Mouse (Mus musculus): ENCODE measurements at regions not wholly inside any gene's neighbourhood (a gene's known extent, or its start where the extent isn't known, plus 50 kb on each side); places are given as distances from the start of the nearest gene placed in this dataset.

GRCm38 (mm10) chr10:122386748-122387147 lies 61.6 kb upstream of the Avpr1a start:
- intact Hi-C loops (cut with DNase I): no loop called here
- DNase-seq (ENCODE audit: low spot score): no peak

- intact Hi-C loops (cut with DNase I): no loop called here
- DNase-seq (ENCODE audit: low spot score): no peak
Measured at GRCm38 (mm10) chr10:122379661-122380344, 68.5 kb upstream of the Avpr1a start.

- DNase-seq (ENCODE audit: low spot score): no peak
- intact Hi-C loops (cut with DNase I): no loop called here
Measured at GRCm38 (mm10) chr10:122343291-122343690, 105.0 kb upstream of the Avpr1a start.

GRCm38 (mm10) chr10:122342356-122342755 lies 105.9 kb upstream of the Avpr1a start:
- intact Hi-C loops (cut with DNase I): no loop called here
- DNase-seq (ENCODE audit: low spot score): no peak

- intact Hi-C loops (cut with DNase I): no loop called here
- DNase-seq (ENCODE audit: low spot score): no peak
Measured at GRCm38 (mm10) chr10:122326851-122327250, 121.4 kb upstream of the Avpr1a start.

- DNase-seq (ENCODE audit: low spot score): no peak
- intact Hi-C loops (cut with DNase I): no loop called here
Measured at GRCm38 (mm10) chr10:122318886-122319285, 129.4 kb upstream of the Avpr1a start.

- intact Hi-C loops (cut with DNase I): no loop called here
Measured at GRCm38 (mm10) chr10:122310646-122311193, 137.6 kb upstream of the Avpr1a start.

GRCm38 (mm10) chr10:122308691-122309090 lies 139.6 kb upstream of the Avpr1a start:
- intact Hi-C loops (cut with DNase I): no loop called here

More at GRCm38 (mm10) chr10:122310646-122311193, 137.6 kb upstream of the Avpr1a start:
- no peak for DNase-seq (ENCODE audit: low spot score)

GRCm38 (mm10) chr10:122302259-122302658 lies 146.0 kb upstream of the Avpr1a start:
- intact Hi-C loops (cut with DNase I): no loop called here
- no peak for DNase-seq (ENCODE audit: low spot score)

More at GRCm38 (mm10) chr10:122308691-122309090, 139.6 kb upstream of the Avpr1a start:
- no peak for DNase-seq (ENCODE audit: low spot score)

GRCm38 (mm10) chr10:122295921-122296425 lies 152.3 kb upstream of the Avpr1a start:
- no peak for DNase-seq (ENCODE audit: low spot score)
- intact Hi-C loops (cut with DNase I): no loop called here

- intact Hi-C loops (cut with DNase I): no loop called here
- no peak for DNase-seq (ENCODE audit: low spot score)
Measured at GRCm38 (mm10) chr10:122291611-122292010, 156.7 kb upstream of the Avpr1a start.

GRCm38 (mm10) chr10:122291091-122291490 lies 157.2 kb upstream of the Avpr1a start:
- intact Hi-C loops (cut with DNase I): no loop called here
- no peak for DNase-seq (ENCODE audit: low spot score)

- DNase-seq (ENCODE audit: low spot score): no peak
- intact Hi-C loops (cut with DNase I): loop anchor here (5.0 kb wide), 1 partner anchor 108 kb away; no protein-coding TSS in a partner anchor
Measured at GRCm38 (mm10) chr10:122274885-122275284, 173.4 kb upstream of the Avpr1a start.

- no peak for DNase-seq (ENCODE audit: low spot score)
- intact Hi-C loops (cut with DNase I): no loop called here
Measured at GRCm38 (mm10) chr10:122274181-122274580, 174.1 kb upstream of the Avpr1a start.

GRCm38 (mm10) chr10:122264070-122264469 lies 166.9 kb upstream of the Rxylt1 start:
- no peak for DNase-seq (ENCODE audit: low spot score)
- intact Hi-C loops (cut with DNase I): no loop called here

- DNase-seq (ENCODE audit: low spot score): no peak
- intact Hi-C loops (cut with DNase I): no loop called here
Measured at GRCm38 (mm10) chr10:122259354-122259753, 162.2 kb upstream of the Rxylt1 start.

GRCm38 (mm10) chr10:122258711-122259110 lies 161.5 kb upstream of the Rxylt1 start:
- intact Hi-C loops (cut with DNase I): no loop called here
- DNase-seq (ENCODE audit: low spot score): no peak

- intact Hi-C loops (cut with DNase I): loop anchor here (5.0 kb wide), 1 partner anchor 115 kb away; no protein-coding TSS in a partner anchor
- DNase-seq (ENCODE audit: low spot score): no peak
Measured at GRCm38 (mm10) chr10:122231818-122232217, 134.6 kb upstream of the Rxylt1 start.

- intact Hi-C loops (cut with DNase I): loop anchor here (5.0 kb wide), 1 partner anchor 113 kb away; no protein-coding TSS in a partner anchor
- no peak for DNase-seq (ENCODE audit: low spot score)
Measured at GRCm38 (mm10) chr10:122230746-122231145, 133.6 kb upstream of the Rxylt1 start.

GRCm38 (mm10) chr10:122225679-122226078 lies 128.5 kb upstream of the Rxylt1 start:
- no peak for DNase-seq (ENCODE audit: low spot score)
- intact Hi-C loops (cut with DNase I): no loop called here

GRCm38 (mm10) chr10:122223076-122223475 lies 125.9 kb upstream of the Rxylt1 start:
- DNase-seq (ENCODE audit: low spot score): no peak
- intact Hi-C loops (cut with DNase I): no loop called here
